Mouse (Mus musculus) intestine, embryonic 14.5 days (tissue): ENCODE data around the gene Ptprm. TPM values are rescaled to one million over a fixed set of nuclear protein-coding genes. Genes with fewer than 3 reads are reported as not detected.

Experiments
- ATAC-seq: fragments of 200-750 bp; cut with Nextera tagmentation; replicated peaks from 2 replicates; pipeline ENCODE4 v1.8.0; 2017; ENCODE audit warnings: low read depth, moderate number of reproducible peaks, moderate TSS enrichment, moderate library complexity; ENCODE audit not compliant: low FRiP score, low TSS enrichment
- DNase-seq: peaks from one replicate; pipeline ENCODE4 v3.0.0-alpha.2; 2018; ENCODE audit warnings: low spot score
- H3K27ac ChIP-seq: fragments of 300-500 bp; sonication (generic); 2 replicates; pipeline ENCODE4 v1.5.1; 2014; ENCODE audit warnings: low read depth, mild to moderate bottlenecking, control low read depth
- H3K27me3 ChIP-seq: fragments of 300-500 bp; sonication (generic); replicated peaks from 2 replicates; pipeline ENCODE4 v1.6.1; 2014; ENCODE audit warnings: low read length, control low read depth; ENCODE audit not compliant: control insufficient read depth, insufficient read depth
- H3K36me3 ChIP-seq: fragments of 300-500 bp; sonication (generic); 2 replicates; pipeline ENCODE4 v1.6.1; 2014; ENCODE audit warnings: low read length, control low read depth; ENCODE audit not compliant: control insufficient read depth, insufficient read depth
- H3K4me1 ChIP-seq: fragments of 300-500 bp; sonication (generic); replicated peaks from 2 replicates; pipeline ENCODE4 v1.6.1; 2014; ENCODE audit warnings: low read length, control low read depth, mixed read lengths; ENCODE audit not compliant: control insufficient read depth, insufficient read depth
- H3K4me2 ChIP-seq: fragments of 300-500 bp; sonication (generic); 2 replicates; pipeline ENCODE4 v1.6.1; 2014; ENCODE audit warnings: low read length
- H3K4me3 ChIP-seq: fragments of 300-500 bp; sonication (generic); 2 replicates; pipeline ENCODE4 v1.5.1; 2014; ENCODE audit warnings: low read depth, low read length, control low read depth, mixed read lengths
- H3K9ac ChIP-seq: fragments of 300-500 bp; sonication (generic); 2 replicates; pipeline ENCODE4 v1.6.1; 2014; ENCODE audit warnings: mild to moderate bottlenecking, low read length
- H3K9me3 ChIP-seq: fragments of 300-500 bp; sonication (generic); 2 replicates; pipeline ENCODE4 v1.6.1; 2016; ENCODE audit warnings: low read length, control low read depth; ENCODE audit not compliant: control insufficient read depth
- WGBS: fragments of 180-500 bp; shearing (Covaris S2); extraction: QIAGEN DNeasy Blood & Tissue Kit; methylation state at CpG from one replicate; pipeline ENCODE4 v1.1.7; 2014; 5-methylcytosine and 5-hydroxymethylcytosine counted together
- polyA plus RNA-seq: library from polyadenylated mRNA; unstranded; fragments of >200 nt; fragmentation: Nextera tagmentation; extraction: Ambion mirVana; gene quantifications from 2 replicates; pipeline ENCODE4 v1.2.1, GENCODE M21; 2014

Ptprm gene
- polyA plus RNA-seq, 1 experiment from 2014 or later: 15.9 TPM

DNA sequence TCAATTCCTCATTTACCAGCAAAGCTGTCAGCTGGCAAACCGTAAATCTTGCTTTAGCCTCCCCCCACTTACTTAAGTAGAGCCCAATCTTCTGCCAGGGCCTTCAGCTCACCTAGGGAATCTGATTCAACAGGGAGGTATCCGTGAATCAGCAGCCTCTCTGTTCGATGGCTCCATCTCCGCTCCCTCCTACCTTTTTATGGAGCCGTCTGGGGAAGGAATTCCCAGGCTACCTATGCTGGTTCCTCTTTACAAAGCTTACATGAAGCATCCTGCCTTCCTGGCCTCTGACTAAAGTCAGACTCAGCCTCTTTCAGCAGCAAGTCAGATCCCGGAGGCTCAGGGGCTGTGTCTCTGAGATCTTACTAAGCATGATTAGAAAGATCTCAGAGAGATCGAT, 264.1 kb downstream of the Ptprm start:
- Histone ChIP-seq H3K9me3 (no peaks in the 10 kb centered on the region), H3K36me3 (no peaks in the 10 kb centered on the region), H3K4me3 (no peak overlapping the region), H3K9ac (no peak overlapping the region), H3K4me2 (no peak overlapping the region), H3K27me3 (no peaks in the 10 kb centered on the region), H3K4me1 (no peaks in the 10 kb centered on the region), H3K27ac (no peak overlapping the region)
- ATAC-seq (no peak), DNase-seq (no peak)
- 75% methylated on average over 7 of the region's 7 CpGs for WGBS

DNA sequence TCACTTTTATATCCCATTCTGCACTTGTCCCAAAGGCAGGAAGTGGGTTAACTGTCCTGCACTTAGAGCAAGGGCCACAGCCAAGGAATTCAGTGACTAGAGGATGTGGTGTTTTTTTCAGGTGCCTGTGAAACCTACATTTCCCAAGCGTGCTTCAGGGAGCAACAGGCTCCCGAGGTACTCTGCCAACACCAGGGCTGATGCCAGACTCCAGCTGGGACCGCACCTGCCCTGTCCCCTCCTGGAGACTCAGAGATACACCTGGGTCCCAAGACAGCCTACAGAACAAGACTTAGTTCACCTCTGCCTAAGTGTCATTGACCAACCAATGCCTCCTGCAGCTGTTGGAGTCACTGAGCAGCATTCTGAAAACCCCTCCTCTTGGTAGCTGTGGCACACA, 264.6 kb downstream of the Ptprm start:
- 79% methylated on average over 3 of the region's 3 CpGs for WGBS
- H3K36me3 ChIP-seq: no peaks in the 10 kb centered on the region
- H3K27me3 ChIP-seq: no peaks in the 10 kb centered on the region
- H3K4me1 ChIP-seq: no peaks in the 10 kb centered on the region
- ATAC-seq: no peak
- no peak overlapping the region for H3K27ac ChIP-seq
- H3K9ac ChIP-seq: no peak overlapping the region
- H3K4me3 ChIP-seq: no peak overlapping the region
- H3K4me2 ChIP-seq: no peak overlapping the region
- no peaks in the 10 kb centered on the region for H3K9me3 ChIP-seq
- DNase-seq: no peak

DNA sequence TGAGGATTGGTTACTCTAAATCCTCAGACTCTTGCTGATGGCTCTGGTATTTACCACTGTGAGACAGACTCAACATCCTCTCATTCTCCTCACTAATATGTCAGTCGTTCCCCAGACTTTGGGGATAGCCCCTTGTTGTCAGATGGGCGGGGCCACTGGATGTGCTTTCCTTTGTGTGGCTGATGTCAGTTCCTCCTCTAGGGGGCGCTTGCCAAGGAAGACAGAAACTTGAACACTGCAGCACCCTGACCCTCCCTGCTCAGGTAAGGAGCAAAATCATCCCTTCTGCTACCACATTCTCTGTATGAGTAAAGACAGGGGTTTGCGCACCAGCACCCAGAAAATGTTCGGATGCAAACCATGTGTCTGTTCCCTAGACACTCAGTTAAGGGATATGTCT, 266.7 kb downstream of the Ptprm start:
- Histone ChIP-seq H3K4me2 (no peak overlapping the region), H3K4me3 (no peak overlapping the region), H3K9ac (no peak overlapping the region), H3K36me3 (no peaks in the 10 kb centered on the region), H3K9me3 (no peaks in the 10 kb centered on the region), H3K27ac (no peak overlapping the region), H3K4me1 (no peaks in the 10 kb centered on the region), H3K27me3 (no peaks in the 10 kb centered on the region)
- no peak for DNase-seq
- no peak for ATAC-seq
- WGBS: 65% methylated on average over 5 of the region's 5 CpGs

DNA sequence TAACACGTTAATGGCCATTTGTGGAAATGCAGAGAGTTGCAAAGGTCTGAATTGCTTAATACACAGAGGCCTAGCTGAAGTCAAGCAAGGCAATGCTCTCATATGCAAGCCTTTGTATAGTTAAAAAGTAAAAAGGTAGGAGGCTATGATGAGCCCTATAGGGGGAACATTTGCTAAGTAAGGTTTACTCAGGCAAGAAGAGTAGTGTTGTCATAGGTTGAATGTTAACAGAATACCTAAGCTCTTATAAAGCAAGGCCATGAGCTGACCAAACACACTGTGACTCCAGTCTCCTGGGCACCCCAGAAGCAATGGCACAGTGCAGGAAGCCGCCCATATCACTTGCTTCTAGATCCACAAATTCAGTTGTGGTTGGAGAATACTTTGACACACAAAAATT, 267.4 kb downstream of the Ptprm start:
- no peak overlapping the region for H3K4me3 ChIP-seq
- no peak overlapping the region for H3K9ac ChIP-seq
- DNase-seq: no peak
- no peak overlapping the region for H3K27ac ChIP-seq
- H3K4me1 ChIP-seq: no peaks in the 10 kb centered on the region
- no peaks in the 10 kb centered on the region for H3K36me3 ChIP-seq
- no peak overlapping the region for H3K4me2 ChIP-seq
- no peaks in the 10 kb centered on the region for H3K27me3 ChIP-seq
- 80% methylated on average over 2 of the region's 2 CpGs for WGBS
- ATAC-seq: no peak
- no peaks in the 10 kb centered on the region for H3K9me3 ChIP-seq

DNA sequence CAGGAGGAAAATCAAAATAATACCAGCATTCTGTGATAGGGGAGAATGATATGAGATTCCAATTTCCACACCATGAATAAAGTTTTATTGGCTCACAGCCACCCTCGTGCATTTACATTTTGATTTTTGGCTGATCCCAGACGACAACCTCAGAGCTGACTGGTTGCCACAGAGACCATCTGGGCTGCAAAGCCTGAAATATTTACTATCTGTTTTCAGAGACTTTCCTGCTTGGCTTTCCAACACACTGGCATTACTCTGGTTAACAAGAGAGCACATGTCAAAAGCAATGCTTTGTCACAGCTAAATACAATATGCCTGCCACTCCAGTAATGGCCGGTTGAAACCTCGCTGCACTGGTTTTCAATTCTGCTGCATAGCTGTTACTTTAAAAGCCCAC, 269.8 kb downstream of the Ptprm start:
- H3K4me2 ChIP-seq: no peak overlapping the region
- no peak for ATAC-seq
- 64% methylated on average over 4 of the region's 4 CpGs for WGBS
- H3K4me1 ChIP-seq: 0 out of 2 replicates have a peak, but pooled peaks cover 3% of the 10 kb centered on the region
- H3K27me3 ChIP-seq: no peaks in the 10 kb centered on the region
- no peaks in the 10 kb centered on the region for H3K36me3 ChIP-seq
- H3K9me3 ChIP-seq: no peaks in the 10 kb centered on the region
- no peak overlapping the region for H3K27ac ChIP-seq
- no peak for DNase-seq
- H3K9ac ChIP-seq: no peak overlapping the region
- H3K4me3 ChIP-seq: no peak overlapping the region

DNA sequence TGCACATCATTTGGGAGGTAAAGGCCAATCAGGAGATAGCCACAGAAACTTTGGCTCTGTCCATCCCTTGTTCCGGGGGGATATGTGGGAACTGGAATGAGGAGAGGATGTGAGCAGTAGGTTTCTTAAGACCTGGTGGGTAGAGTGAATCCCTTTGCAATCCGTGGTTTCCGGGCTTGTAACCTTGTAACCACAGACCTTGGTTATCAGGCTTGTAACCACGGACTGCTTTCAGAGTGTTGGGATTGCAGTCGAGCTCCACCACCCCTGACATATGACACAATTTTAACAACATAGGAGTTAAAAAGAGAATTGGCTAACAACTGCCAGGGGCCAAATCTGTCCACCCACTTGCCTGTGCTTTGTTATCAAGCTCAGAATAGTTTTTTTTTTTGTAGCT, 270.2 kb downstream of the Ptprm start:
- Histone ChIP-seq H3K36me3 (no peaks in the 10 kb centered on the region), H3K9ac (no peak overlapping the region), H3K4me2 (no peak overlapping the region), H3K27me3 (no peaks in the 10 kb centered on the region), H3K4me1 (0 out of 2 replicates have a peak, but pooled peaks cover 5% of the 10 kb centered on the region), H3K4me3 (no peak overlapping the region), H3K9me3 (no peaks in the 10 kb centered on the region), H3K27ac (no peak overlapping the region)
- ATAC-seq (no peak), DNase-seq (no peak)
- WGBS: 84% methylated on average over 5 of the region's 5 CpGs

DNA sequence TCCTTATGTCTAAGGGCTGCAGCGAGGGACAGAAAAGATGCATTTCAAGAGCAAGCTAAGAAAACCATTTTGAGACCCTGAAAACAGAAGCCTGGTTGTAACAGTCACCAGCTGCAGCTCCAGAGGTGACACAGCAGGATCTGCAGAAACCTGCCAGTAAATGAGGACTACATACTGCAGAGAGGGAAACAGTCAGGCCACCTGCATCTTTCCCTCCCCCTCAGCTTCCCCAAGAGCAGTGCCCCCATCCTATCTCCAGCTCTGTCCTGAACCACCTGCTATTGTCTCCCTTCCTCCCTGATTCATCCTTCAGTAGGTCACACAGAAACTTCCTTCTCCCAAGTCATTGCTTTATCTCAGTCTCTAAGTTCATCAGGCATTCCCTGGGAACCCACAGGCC, 274.7 kb downstream of the Ptprm start:
- H3K27me3 ChIP-seq: no peaks in the 10 kb centered on the region
- no peak for ATAC-seq
- H3K9me3 ChIP-seq: no peaks in the 10 kb centered on the region
- H3K36me3 ChIP-seq: no peaks in the 10 kb centered on the region
- H3K27ac ChIP-seq: no peak overlapping the region
- H3K4me3 ChIP-seq: no peak overlapping the region
- no peak for DNase-seq
- 70% methylated on average over 1 of the region's 1 CpGs for WGBS
- H3K9ac ChIP-seq: no peak overlapping the region
- H3K4me1 ChIP-seq: 0 out of 2 replicates have a peak, but pooled peaks cover 5% of the 10 kb centered on the region
- H3K4me2 ChIP-seq: no peak overlapping the region

DNA sequence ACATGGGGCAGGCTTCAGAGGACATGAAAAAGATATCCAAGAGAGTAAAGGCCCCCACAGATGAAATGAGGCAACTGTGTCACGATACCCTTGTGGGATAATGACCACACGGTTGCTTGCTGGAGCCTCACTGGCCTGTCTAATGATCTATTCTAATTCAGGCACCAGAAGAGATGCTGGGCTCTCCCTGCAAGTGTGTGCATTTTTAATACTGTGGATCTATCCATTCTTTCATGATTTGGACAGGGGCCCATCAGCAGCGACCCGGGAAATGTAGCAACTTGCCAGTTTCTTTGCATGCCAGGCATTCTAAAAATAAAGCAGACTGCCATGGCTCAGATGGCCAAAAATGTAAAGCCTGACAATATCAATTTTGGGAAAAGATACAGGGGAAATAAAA, 280.7 kb downstream of the Ptprm start:
- no peak for ATAC-seq
- H3K9me3 ChIP-seq: no peaks in the 10 kb centered on the region
- H3K4me3 ChIP-seq: no peak overlapping the region
- no peak overlapping the region for H3K27ac ChIP-seq
- H3K27me3 ChIP-seq: no peaks in the 10 kb centered on the region
- no peak overlapping the region for H3K4me2 ChIP-seq
- H3K9ac ChIP-seq: no peak overlapping the region
- no peak for DNase-seq
- H3K36me3 ChIP-seq: no peaks in the 10 kb centered on the region
- 72% methylated on average over 4 of the region's 4 CpGs for WGBS
- H3K4me1 ChIP-seq: no peaks in the 10 kb centered on the region; the same call in 1 of the 2 replicates

DNA sequence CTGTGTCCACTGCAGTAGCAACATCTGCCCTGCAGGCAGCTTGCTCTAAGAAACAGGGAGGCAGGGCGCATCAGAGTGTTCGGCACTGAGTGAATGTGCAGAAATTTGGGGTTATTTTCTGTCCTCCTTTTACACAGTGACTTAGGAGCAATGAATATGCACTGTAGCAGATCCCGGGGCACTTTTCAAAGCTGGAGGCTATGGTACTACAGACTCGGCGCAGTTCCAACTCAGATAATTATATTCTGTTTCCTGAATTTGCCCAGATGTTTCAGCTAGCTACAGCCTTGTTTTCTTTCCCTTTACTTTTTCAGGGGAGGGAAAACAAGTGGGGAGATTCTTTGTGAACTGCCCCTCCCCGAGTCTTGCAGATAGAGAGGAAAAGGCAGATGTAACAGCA, 281.1 kb downstream of the Ptprm start:
- H3K9ac ChIP-seq: no peak overlapping the region
- no peaks in the 10 kb centered on the region for H3K9me3 ChIP-seq
- no peak for ATAC-seq
- H3K27ac ChIP-seq: no peak overlapping the region
- H3K4me1 ChIP-seq: no peaks in the 10 kb centered on the region; the same call in 1 of the 2 replicates
- H3K4me3 ChIP-seq: no peak overlapping the region
- no peaks in the 10 kb centered on the region for H3K27me3 ChIP-seq
- H3K4me2 ChIP-seq: no peak overlapping the region
- H3K36me3 ChIP-seq: no peaks in the 10 kb centered on the region
- no peak for DNase-seq
- WGBS: 80% methylated on average over 6 of the region's 6 CpGs
